Mouse (Mus musculus) stomach, postnatal 0 days (tissue): Measurements from ENCODE around the gene Car4.

Source experiments
- CTCF ChIP-seq: IDR thresholded peaks from 2 replicates; pipeline ENCODE4 v1.5.1; 2016; ENCODE audit warnings: antibody characterized with exemption, low read depth, mild to moderate bottlenecking, moderate library complexity
- EP300 ChIP-seq: optimal IDR thresholded peaks from 2 replicates; pipeline ENCODE3; 2016; ENCODE audit warnings: antibody characterized with exemption

DNA sequence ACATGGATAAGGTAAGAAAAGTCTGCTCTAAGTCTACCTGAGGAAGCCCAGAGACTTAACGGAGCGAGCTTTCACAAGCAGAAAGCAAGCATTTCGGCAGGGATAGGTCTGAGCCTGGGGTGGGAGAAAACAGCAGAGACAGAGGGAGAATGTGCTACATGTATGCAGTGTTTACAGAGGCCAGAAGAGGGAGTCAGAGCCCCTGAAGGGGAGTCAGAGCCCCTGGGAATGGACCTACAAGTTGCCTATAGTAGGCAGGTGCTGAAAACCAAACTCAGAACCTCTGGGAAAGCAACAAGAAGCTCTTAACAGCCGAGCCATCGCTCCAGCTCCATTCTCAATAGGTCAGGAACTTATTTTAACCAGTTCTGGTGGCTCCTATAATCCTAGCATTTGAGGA lies 42.9 kb upstream of the Car4 start:
- TF ChIP-seq CTCF, result peak; percentile 15; the same call in 1 of the 2 replicates
- no peak for TF ChIP-seq EP300
